Mouse (Mus musculus) stomach, embryonic 16.5 days (tissue): ENCODE data around the gene Hpse2. TPM values are rescaled to one million over a fixed set of nuclear protein-coding genes. Genes with fewer than 3 reads are reported as not detected.

Experiments used
- ATAC-seq: fragments of 200-750 bp; cut with Nextera tagmentation; 2 replicates; pipeline ENCODE4 v1.8.0; 2017; ENCODE audit warnings: moderate number of reproducible peaks, moderate TSS enrichment; ENCODE audit not compliant: insufficient read depth, low FRiP score
- H3K27ac ChIP-seq: fragments of 300-500 bp; sonication (generic); 2 replicates; pipeline ENCODE4 v1.5.1; 2014; ENCODE audit warnings: low read length
- H3K27me3 ChIP-seq: fragments of 300-500 bp; sonication (generic); 2 replicates; pipeline ENCODE4 v1.6.1; 2014; ENCODE audit warnings: low read length, control low read depth, mixed read lengths; ENCODE audit not compliant: control insufficient read depth, insufficient read depth
- H3K36me3 ChIP-seq: fragments of 300-500 bp; sonication (generic); 2 replicates; pipeline ENCODE4 v1.6.1; 2014; ENCODE audit warnings: low read length; ENCODE audit not compliant: control insufficient read depth, insufficient read depth
- H3K4me1 ChIP-seq: fragments of 300-500 bp; sonication (generic); 2 replicates; pipeline ENCODE4 v1.6.1; 2014; ENCODE audit warnings: low read length, control low read depth, mixed read lengths; ENCODE audit not compliant: control insufficient read depth, insufficient read depth
- H3K4me2 ChIP-seq: fragments of 300-500 bp; sonication (generic); 2 replicates; pipeline ENCODE4 v1.6.1; 2014; ENCODE audit warnings: low read depth, low read length, mixed read lengths
- H3K4me3 ChIP-seq: fragments of 300-500 bp; sonication (generic); replicated peaks from 2 replicates; pipeline ENCODE4 v1.5.1; 2014; ENCODE audit warnings: mild to moderate bottlenecking, low read length
- H3K9ac ChIP-seq: fragments of 300-500 bp; sonication (generic); 2 replicates; pipeline ENCODE4 v1.6.1; 2014; ENCODE audit warnings: low read length
- H3K9me3 ChIP-seq: fragments of 300-500 bp; sonication (generic); replicated peaks from 2 replicates; pipeline ENCODE4 v1.6.1; 2016; ENCODE audit warnings: low read length, control low read depth; ENCODE audit not compliant: control insufficient read depth
- WGBS: fragments of 180-500 bp; shearing (Covaris S2); extraction: QIAGEN DNeasy Blood & Tissue Kit; methylation state at CpG from one replicate; pipeline ENCODE4 v1.1.7; 2014; 5-methylcytosine and 5-hydroxymethylcytosine counted together
- polyA plus RNA-seq: library from polyadenylated mRNA; unstranded; fragments of >200 nt; fragmentation: Nextera tagmentation; extraction: Ambion mirVana; gene quantifications from 2 replicates; pipeline ENCODE4 v1.2.1, GENCODE M21; 2015

Gene Hpse2
- polyA plus RNA-seq, result 5.9 and 6.6 TPM in 2 replicates

DNA sequence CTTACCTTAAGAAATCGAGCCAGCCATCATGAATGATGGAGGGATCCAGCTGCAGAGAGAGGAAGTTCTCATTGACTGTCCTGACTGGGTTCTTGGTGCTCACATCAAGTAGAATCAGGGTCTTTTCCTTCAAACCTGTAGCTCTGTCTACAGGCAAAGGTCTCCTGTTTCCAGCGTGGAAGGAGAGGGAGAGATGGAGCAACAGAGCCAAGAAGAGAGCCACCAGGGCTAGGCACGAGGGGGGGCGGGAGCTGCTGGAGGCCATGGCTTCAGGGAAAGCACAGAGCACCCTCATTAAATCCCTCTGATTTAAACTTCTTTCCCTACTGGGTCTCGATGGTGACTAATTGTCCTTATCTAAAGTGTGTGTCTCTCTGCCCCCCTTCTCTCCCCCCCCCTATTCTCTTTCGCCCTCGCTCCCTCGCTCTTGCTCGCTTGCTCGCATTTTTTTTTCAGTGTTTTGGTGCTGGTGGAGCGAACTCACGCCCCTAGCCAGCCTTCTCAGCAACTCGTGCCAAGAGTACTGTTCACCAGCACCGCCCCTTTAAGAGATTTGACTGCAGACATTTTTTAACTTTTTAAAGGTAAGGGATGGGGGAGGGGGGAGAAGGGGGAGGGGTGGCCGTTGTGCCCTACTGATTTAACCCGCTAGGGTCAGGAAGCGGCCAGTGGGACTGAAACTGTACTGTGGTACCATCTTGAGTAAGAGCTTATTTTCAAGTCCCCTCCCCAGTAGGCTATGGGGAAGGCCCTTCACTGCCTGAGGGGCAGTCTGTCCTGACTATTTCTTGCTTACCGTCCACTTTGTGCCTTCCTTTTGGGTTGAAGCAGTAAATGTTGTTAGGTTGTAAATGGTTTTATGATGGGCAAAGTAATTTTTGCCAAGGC, at the start of gene Hpse2:
Gene Hpse2, minus strand, starts transcription at position 339 of the 888 bp plus-strand sequence.
- Histone ChIP-seq H3K9ac (peak within 1 kb of the TSS; percentile 54), H3K4me1 (no peaks in the 10 kb centered on the region), H3K4me3 (peak within 1 kb of the TSS; percentile 44), H3K27ac (peak within 1 kb of the TSS; percentile 37; the same call in 1 of the 2 replicates), H3K9me3 (no peaks in the 10 kb centered on the region), H3K4me2 (peak within 1 kb of the TSS; percentile 58), H3K36me3 (no peaks in the 10 kb centered on the region), H3K27me3 (peaks cover 44% of the 10 kb centered on the region)
- no peak; the same call in 1 of the 2 replicates for ATAC-seq
- 5% methylated on average over 18 of the region's 18 CpGs for WGBS

DNA sequence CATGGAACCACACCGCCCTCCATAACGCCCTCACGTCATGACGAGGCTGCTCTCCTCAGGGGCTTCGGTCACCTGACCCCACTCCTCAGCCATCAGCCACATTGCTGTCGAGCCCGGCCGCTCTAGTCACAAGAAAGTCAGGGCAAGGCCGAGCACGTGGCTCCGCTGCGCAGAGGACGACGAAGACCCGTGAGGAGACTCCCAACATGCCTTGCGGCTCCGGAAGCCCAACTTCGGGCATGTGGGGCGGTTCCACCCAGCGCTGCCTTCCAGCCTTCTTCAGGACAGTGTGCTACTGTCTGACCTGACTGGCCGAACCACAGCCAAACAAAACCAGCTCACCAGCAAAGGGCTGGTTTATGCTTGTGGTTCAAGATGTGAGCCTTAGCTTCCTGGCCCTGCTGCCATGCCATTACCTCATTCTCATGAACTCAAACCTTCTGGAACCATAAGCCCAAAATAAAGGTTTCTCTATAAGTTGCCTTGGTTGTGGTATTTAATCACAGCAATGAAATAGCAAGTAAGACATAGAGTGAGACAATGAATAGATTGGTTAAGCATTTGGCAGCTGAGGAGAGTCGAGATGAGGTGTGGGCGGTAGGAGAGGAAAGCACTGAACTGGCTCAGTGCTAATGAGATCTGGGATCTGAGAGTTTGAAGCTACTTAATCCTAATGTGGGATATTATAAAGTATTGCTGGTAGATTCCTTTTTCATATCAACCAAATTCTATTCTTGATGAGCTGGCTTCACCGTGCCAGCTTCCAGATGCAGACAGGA, 39.5 kb upstream of the Hpse2 start:
- Histone ChIP-seq H3K9ac (no peak overlapping the region), H3K27ac (no peak overlapping the region), H3K4me3 (no peak overlapping the region), H3K27me3 (no peaks in the 10 kb centered on the region), H3K36me3 (no peaks in the 10 kb centered on the region), H3K9me3 (no peaks in the 10 kb centered on the region), H3K4me1 (no peaks in the 10 kb centered on the region), H3K4me2 (no peak overlapping the region)
- no peak for ATAC-seq
- WGBS, result 87% methylated on average over 24 of the region's 24 CpGs

DNA sequence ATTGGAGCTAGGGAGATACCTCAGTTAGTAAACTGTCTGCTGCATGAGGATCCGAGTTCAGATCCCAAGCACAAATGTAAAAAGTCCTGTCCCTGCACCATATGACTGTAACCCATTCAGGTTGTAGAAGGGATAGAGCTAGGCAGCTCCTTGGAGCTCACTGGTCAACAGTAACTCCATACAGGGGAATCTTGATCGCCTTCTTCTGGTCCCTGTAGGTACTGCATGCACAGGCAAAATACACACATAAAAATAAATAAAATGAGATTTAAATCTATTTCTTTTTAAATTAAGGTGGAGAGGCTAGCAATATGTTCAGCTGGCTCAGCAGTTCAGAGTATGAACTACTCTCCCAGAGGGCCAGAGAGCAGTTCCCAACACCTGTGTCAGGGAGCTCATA, 35.9 kb upstream of the Hpse2 start:
- Histone ChIP-seq H3K4me1 (no peaks in the 10 kb centered on the region), H3K27ac (no peak overlapping the region), H3K9me3 (no peaks in the 10 kb centered on the region), H3K36me3 (no peaks in the 10 kb centered on the region), H3K9ac (no peak overlapping the region), H3K27me3 (no peaks in the 10 kb centered on the region), H3K4me2 (no peak overlapping the region), H3K4me3 (no peak overlapping the region)
- ATAC-seq, result no peak
- WGBS, result 71% methylated on average over 2 of the region's 2 CpGs

DNA sequence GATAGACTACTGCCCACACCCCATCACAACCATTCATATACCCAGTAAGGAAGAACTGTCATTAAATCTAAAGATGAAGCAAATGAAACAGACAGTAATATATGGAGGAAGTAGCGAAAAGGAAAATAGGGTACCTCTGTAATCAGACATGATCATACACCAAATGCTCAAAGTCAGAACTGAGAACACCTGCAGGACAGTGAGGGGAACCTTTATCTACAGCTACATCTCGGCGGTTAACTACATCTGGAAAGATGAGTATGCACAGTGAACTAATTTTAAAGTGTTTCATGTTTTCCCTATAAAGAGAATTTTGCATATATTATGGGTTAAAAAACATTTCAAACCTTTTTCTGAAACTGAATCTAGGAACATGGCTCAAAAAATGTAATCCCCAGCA, 32.4 kb upstream of the Hpse2 start:
- no peaks in the 10 kb centered on the region for H3K27me3 ChIP-seq
- H3K9me3 ChIP-seq, result no peaks in the 10 kb centered on the region
- no peak overlapping the region for H3K4me2 ChIP-seq
- H3K4me3 ChIP-seq, result no peak overlapping the region
- WGBS, result 80% methylated on average over 3 of the region's 3 CpGs
- H3K36me3 ChIP-seq, result no peaks in the 10 kb centered on the region
- ATAC-seq, result no peak
- no peak overlapping the region for H3K9ac ChIP-seq
- H3K4me1 ChIP-seq, result no peaks in the 10 kb centered on the region; the same call in 1 of the 2 replicates
- no peak overlapping the region for H3K27ac ChIP-seq

DNA sequence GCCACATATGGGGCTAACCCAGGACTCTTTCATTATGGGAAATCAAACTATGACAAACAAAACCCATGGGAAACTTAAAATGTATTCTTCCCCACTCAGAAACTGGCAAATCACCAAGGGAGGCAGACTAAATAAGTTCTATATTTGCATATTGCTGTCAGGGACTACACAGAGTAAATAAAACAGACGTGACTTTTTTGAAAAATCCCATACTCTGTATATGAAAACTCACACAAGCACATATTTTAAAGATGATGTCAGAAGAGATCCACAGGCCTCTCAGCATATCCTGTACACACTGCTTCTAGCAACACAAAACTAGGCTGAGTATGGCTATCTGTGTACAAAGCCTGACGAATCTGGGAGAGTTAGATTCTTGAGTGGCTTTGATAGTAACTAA, 27.4 kb upstream of the Hpse2 start:
- Histone ChIP-seq H3K36me3 (no peaks in the 10 kb centered on the region), H3K27ac (peak overlapping the region; percentile 39; the same call in 1 of the 2 replicates), H3K4me3 (no peak overlapping the region), H3K27me3 (no peaks in the 10 kb centered on the region), H3K4me1 (no peaks in the 10 kb centered on the region; the same call in 1 of the 2 replicates), H3K4me2 (no peak overlapping the region), H3K9me3 (no peaks in the 10 kb centered on the region), H3K9ac (no peak overlapping the region)
- 35% methylated on average over 2 of the region's 2 CpGs for WGBS
- peak; percentile 80; the same call in 1 of the 2 replicates for ATAC-seq

DNA sequence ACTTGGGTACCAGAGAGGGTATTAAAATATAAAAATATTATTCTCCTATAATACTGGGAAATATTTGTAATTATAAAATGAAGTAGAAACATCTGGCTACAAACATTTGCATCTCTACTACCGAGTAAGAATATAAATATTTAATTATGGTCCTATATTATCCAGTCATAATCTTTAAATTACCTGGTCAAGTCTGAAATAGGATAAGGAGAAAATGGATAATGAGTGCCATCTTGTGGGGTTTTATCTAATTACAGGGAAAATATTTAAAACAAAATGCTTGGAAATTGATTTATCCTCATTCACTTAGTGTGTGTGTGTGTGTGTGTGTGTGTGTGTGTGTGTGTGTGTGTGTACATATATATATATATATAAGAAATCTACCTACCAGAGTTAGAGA, 19.0 kb upstream of the Hpse2 start:
- WGBS, result 15% methylated on average over 1 of the region's 1 CpGs
- H3K4me1 ChIP-seq, result no peaks in the 10 kb centered on the region
- ATAC-seq, result no peak
- no peaks in the 10 kb centered on the region for H3K9me3 ChIP-seq
- no peak overlapping the region for H3K9ac ChIP-seq
- H3K27me3 ChIP-seq, result no peaks in the 10 kb centered on the region
- H3K4me3 ChIP-seq, result no peak overlapping the region
- no peaks in the 10 kb centered on the region for H3K36me3 ChIP-seq
- H3K27ac ChIP-seq, result no peak overlapping the region
- H3K4me2 ChIP-seq, result no peak overlapping the region

DNA sequence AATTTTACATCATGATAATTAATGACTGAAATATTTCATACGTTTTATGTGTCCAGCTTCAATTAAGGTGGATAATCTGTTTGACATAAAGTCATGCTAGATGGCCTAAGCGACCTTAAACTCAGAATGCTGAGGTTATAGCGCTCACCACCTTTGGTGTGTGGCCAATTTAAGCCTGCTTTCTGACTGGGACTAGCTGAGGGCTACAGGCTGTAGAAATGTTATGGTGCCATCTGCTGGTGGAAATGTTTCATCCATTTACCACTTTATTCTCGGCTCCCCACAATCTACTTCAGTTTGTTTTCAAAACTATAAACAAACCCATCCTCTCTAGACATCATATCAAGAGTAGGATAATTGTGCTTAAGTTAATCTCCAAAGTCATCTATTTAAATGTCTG, 8.2 kb upstream of the Hpse2 start:
- Histone ChIP-seq H3K4me3 (no peak overlapping the region), H3K4me2 (no peak overlapping the region), H3K4me1 (no peaks in the 10 kb centered on the region), H3K27ac (no peak overlapping the region), H3K27me3 (no peaks in the 10 kb centered on the region; the same call in 1 of the 2 replicates), H3K9me3 (no peaks in the 10 kb centered on the region), H3K36me3 (no peaks in the 10 kb centered on the region), H3K9ac (no peak overlapping the region)
- WGBS, result 2% methylated on average over 4 of the region's 4 CpGs
- no peak for ATAC-seq

DNA sequence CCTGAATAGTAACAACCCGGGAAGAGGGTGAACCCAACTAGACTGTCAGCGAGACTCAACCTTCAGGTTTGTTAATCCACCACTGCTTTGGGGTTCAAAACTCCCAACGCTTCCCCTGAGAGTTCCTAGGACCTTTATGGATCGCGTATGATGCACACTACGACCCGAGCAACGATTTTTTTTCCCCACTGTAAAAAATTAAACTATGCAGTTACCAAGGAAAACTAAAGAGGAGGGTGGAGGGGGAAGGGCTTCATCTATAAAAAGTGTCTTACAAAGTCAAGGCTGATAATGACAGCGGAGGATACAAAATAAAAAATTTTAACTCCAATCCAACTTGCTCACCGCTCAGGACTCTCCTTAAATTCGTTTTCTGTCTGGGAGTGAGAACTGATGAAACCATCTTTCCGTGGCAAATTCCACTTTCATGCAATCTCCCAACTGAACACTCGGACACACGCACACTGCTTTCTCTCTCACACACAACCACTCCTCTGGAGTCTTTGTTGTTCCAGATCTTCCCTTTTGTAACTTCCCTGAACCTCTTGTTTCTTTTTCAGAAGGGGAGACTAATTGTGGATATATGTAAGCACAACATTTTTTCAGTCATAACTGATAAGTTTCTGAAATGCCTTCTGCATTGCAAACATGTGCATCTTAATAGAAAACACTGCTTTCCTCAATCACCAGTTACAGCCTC, 934 bp downstream of the Hpse2 start:
- Histone ChIP-seq H3K9me3 (no peaks in the 10 kb centered on the region), H3K27me3 (peaks cover 44% of the 10 kb centered on the region), H3K4me1 (no peaks in the 10 kb centered on the region), H3K9ac (peak overlapping the region; percentile 54), H3K4me2 (peak overlapping the region; percentile 58), H3K27ac (peak overlapping the region; percentile 37), H3K4me3 (peak overlapping the region; percentile 44), H3K36me3 (no peaks in the 10 kb centered on the region)
- WGBS, result 3% methylated on average over 14 of the region's 14 CpGs
- no peak for ATAC-seq
